Mouse (Mus musculus) A20 (cell line): ENCODE measurements around the gene Rcor2.

ENCODE experiments used
- DNase-seq: peaks from one replicate; pipeline ENCODE4 v3.0.0-alpha.2; 2011; ENCODE audit warnings: low read depth, low spot score

Rcor2 gene

DNA sequence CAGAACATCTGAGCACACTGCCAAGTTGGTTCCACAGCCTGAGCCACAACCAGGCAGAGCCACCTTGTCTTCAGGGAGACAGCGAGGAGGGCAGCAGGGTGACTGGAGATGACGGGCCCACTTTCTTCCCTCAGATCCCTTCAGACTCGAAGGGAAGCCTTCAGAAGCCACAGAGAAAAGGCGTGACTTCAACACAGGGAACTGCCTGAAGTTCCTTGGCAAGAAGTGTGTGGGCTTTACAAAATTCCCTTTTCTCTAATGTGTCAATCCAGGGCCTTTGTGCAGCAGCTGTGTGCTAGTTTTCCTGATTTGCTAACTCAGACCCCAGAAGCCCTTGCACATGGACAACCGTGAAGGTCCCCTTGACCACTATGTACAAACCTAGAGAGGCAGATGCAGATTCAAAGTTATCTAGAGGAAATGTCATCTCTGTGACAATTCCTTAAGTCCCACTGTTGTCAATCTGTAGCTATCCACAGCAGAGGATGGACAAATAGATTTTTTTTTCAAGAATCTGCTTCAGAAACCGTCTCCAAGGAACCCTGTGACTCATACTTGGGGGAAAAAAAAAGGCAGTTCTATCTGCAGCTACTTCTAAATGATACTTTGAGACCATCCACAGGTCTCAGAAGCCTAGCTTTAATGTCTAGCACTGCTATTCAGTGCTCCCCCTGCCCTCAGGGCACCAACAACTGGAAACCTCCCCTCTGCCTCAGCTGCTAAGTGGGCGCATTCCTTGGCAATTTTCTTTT, 25.0 kb downstream of the Rcor2 start:
- no peak for DNase-seq

DNA sequence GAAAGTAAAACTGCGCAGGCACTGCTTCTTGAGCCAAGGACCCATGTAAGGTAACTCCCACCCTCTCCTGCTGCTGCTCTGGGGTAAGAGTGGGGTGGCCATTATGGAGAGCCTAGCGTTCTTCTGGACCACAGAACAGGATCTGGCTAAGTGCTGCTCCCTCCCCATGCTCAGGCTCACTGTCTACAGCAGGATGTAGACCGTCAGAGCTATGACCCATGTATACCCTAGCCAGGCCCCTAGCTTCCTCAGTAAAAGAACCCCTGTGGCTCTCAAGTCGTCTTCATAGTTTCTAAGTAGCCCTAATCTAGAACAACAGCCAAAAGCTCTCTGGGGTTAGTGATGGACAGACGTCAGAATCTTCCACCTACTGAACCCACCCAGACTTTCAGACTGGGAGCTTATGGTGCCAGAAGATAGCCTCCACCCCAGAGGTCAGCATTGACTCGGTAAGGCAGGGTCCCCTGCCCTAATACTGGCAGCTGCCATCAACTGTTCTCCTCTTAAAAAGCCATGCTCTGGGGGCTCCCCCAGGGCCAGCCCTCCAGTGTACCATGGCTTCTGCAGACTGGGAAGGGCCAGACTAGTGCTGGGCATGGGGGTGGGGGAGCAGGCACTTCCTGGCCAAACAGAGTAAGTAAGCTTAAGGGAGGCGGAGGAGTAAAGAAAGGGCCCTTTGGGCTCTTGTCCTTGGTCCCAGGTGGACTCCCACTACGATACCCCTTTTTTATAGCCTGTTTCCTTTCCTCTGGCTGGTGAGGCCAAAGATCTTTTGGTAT, 27.2 kb downstream of the Rcor2 start:
- DNase-seq = no peak

DNA sequence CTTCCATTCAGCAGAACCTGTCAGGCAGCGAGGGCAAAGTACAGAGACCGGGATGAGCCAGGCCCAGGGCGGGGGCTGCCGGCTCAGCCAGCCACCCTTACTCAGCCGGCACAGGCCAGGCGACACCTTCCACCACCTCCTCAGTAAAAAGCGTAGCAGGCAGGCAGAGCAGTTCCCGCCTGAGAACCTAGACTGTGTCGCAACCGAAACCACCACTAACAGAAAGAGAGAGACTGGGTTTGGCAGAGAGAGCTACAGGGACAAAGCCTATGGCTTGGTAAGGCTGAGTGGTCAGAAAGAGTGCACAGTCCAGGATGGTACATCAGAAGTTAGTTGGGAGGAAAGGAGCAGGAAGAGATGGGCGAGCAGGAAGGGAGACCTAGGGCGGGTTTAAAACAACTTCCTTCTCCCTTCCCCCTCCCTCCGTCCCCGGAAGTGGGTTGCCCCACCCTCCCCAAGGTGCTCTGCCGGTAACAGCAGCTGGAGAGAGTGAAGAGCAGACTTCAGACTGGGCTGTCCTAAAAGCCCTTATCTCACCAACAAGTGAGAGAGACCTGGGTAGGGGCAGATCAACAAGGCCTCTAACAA, 28.0 kb downstream of the Rcor2 start:
- peak; percentile 87 for DNase-seq

DNA sequence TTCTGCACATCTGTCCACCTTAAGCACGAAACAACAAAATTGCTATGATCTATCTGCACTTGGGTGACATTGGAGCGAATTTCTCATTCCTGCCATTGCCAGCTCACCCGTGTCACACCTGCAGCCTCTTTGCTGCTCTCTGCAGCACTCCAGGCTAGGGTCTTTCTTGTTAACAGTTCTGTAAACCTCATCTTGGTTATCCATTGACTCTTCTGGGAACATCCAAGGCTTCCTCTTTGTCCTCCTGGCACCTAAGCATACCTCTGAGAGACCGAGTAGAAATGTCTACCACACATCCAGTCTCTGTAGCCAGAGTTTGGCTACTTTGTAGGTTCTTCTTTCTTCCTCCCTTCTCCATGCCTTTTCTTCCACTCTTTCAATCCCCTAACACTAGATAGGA, 28.8 kb downstream of the Rcor2 start:
- DNase-seq = no peak

DNA sequence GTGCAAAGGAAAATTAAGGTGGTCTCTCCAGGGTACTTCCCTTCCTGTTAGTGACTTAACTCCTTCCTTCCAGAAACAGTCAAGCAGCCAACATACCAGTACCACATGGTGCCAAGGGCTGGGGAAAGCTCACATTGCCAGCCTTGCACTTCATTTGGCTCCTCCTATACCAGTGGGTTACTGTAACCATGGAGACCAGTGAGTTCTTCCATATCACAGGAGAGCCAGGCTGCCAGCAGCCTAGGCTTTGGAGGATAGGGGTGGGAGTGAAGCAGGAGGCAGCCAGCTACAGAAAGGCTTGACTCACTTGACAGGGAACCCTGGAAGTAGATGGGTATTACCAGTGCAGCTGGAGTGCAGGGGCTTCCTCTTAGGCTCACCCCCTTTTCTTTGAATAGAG, 31.9 kb downstream of the Rcor2 start:
- no peak for DNase-seq

DNA sequence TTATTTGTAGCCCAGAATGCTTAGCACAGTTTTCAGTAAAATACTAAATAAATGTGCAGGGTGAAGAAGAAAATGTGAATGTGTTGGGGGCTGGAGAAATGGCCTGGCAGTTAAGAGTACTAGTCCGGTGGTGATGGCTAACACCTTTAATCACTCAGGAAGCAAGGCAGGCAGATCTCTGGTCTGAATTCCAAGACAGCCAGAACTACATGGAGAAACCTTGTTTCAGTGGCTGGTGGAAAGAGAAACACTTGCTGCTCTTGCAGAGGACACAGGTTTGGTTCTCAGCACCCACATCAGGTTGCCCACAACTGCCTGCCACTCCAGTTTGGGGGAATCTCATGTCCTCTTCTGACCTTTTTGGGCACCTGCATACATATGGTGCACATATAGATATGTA, 33.0 kb downstream of the Rcor2 start:
- no peak for DNase-seq

DNA sequence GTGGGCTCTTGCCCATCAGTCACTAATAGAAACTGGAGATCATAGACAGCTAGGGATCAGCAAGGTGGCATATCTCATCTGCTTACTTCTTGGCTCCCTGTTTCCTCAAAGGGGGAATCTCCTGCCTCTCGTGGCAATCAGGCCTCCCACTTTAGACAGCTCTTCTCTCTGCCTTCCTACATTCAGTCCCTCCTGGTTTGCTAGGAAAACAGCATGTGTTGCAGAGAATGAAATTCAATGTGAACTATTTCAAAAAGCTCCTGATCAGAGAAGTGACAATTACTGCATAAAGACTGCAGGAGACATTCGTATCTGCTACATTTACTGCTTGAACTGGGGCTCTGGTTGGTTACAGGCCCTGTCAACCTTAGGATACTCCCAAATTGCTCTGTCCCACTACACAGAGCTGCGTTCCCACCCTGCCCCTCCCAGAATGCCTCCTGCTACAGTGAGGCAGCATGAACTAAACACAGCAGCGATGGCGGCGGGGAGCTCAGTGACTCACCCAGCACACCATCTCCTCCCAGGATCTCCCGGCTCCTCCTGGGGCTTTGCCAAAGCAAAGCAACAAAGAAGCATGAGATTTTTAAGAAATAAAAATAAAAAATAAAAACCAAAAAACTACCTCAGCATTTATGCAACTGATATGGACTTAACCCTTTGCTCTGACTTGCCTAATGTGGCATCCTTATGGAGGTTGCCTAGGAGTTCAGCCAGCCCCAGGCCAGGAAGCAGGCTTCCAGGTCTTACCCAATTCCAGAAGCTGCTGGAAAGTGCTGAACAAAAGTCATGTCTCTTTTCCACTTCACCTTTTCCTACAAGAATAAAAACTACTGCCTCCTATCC, 34.7 kb downstream of the Rcor2 start:
- no peak for DNase-seq

DNA sequence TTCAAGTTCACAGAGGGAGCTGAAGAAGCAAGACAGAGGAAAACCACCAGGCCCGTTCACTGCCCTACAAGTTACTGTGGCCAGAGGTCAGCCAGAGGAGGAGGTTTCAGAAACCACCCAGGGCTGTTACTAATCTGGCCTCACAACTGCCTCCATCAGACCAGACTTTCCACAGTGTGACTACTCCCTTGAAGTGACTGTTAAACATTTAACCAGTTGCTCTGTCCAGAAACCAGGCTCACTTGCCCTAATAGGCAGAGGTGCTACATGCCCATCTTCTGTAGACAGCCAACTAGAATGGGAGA, 35.3 kb downstream of the Rcor2 start:
- no peak for DNase-seq

DNA sequence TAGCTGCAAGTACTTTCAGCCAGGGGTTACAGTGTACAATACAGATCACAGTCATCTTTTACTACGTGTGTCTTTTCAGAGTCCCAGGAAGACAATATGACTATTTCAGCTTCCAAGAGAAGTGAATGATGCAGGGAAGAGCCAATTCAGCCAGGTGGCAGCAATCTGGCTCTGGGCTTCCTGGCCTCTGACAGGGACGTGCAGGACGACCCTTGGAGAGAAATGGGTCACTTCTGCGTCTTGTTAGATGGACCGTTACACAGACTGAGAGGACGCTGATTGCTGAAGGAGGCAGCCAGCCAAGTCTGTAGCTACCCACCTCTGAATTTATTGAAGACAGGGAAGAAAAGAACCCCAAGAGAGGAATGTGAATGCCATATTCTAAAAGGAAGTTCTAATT, 36.7 kb downstream of the Rcor2 start:
- DNase-seq = no peak

DNA sequence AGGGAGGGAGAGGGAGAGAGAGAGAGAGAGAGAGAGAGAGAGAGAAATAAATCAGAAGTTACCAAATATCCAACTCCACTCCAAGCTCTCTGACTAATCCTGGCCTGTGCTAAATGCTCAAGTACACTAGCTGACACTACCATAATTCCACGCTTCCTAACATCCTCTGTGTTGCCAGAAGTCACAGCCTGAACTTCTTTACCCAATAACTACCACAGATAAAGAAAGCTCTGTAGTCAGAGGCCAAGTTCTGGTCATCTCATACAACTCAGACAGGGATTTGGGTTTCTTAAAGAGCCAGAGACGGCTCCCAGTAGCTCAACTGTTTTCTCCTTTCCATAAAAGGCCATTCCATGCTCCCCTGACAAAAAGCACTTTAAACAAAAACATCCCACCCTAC, 37.7 kb downstream of the Rcor2 start:
- no peak for DNase-seq

DNA sequence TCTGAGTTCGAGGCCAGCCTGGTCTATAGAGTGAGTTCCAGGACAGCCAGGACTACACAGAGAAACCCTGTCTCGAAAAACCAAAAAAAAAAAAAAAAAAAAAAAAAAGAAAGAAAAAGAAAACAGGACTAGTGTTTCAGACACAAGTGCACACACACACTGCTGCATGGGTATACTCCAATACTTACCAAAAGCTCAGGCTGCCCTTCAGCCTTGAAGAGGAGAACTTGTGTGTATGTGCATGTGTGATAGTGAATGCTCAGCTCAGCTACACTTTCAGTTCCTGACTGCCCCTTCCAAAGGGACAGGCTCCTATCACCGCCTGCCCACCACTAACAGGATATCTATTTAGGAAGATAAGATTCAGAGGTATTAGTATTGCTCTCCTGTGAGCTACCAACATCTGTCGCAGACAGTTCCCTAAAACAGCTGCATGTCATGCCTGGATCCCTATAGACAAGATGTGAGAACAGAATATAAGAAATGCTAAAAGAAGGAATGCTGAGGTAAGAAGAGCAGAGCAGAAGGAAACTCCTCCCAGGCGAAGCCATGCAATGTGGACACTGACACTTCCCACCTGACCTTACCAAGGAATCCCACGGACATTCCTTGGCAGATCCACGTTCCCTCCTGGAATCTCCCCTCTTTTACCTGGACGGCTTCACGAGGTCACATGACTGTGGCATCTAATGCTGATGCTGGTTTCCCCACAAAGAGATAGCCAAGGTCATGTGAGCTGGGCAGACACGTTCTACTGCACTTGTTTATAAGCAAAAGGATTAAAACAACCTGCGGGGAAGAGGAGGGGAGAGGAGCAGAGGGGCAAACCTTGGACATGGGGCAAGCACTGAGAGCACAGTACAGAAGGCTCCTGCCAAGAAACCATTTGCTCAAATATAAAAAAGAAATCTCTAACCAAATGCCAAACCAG, 38.5 kb downstream of the Rcor2 start:
- no peak for DNase-seq

DNA sequence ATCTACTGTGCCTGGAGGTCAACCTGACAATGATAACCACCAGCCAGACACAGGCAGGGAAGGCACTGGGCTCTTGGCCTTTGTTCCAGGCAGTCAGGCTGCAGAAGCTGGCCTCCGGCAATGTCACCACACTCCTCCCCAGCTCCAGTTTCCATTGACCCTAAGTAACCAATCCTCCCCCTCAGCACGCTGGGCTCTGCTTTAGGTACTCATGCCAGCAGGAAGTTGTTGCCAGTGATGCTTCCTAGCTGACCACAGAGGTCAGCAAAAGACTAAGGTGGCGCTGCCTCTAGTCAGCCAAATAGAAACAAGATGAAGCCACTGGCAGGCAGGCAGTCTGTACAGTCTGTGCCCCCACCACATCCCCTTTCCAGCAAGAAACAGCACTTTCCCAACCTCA, 39.8 kb downstream of the Rcor2 start:
- DNase-seq = no peak

DNA sequence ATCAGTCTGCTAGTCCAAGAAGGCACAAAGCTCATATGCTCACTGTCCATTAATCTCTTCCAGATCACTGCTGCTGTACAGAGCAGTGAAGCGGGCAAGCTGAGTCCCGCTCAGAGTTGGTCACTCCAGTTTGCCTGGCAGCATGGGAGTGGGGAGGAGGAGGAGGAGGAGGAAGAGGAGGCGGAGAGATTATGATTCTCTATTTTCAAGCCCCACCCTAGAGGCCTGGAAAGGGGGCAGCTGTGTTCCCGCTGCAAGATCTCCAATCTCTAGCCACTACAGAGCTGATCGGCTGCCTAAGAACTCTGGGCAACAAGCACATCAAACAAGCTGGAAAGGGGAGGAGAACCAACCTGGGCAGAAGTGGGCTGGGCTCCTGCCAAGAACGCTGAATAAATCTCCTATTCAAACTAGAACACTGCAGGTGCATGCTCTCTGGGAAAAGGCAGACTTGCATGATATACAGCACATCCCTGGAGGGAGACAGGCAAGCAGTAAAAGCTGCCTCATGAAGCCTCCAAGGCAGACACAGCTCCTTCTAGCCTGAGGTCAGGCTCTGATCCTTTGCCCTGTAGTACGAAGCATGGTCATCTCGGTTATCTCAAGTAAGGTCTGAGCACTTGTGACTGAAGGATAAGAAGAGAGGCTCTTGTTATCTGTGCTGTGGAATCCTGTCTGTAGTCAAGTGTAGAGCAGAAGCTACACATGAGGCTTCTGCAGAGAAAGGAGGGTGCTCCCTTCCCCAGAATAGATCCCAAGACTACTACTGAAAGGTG, 41.1 kb downstream of the Rcor2 start:
- no peak for DNase-seq

DNA sequence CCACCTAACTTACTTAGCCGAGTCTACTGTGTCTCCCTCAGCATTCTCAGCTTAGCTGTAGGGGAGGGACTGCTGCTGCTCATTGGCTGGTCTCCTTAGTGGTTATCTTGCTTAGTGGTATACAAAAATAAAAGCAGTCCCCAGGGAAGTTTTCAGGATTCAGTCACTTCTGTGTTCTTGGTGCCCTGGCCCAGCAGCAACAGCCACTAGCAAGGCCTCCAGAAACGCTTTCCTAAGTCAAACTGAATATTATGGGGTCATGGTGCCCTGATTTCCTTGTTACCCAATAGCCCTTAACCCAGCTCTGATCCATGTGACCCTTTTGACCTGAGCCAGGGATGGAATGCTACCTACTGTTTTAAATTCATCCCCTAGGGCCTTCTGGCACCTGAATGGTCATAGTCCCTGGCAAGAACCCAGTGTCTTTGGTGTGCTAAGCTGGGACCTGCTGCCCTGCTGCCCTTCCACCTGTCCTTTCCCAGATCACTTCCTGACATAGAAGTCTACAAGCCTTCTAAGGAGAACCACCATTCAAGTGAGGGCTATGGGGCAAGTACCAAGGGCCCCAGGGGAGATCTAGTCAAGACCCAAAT, 42.7 kb downstream of the Rcor2 start:
- DNase-seq = no peak

DNA sequence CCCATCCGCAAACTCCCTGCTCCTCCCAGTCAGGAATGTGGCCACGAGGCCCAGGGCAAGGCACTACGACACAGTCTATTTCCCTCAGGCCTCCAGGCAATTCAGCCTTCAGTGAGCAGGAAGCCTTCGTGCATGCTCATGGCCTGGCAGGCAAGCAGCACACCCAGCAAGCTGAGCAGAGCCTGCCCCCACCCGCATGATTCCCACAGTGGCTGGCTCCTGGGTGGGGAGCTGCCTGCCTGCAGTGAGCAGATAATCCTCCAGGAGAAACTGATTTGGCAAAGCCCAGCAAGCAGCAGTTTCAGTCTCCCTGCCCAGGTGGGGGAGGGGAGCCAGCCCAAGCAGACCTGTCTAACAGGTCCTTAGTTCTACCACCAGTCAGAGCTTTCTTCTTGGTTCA, 43.6 kb downstream of the Rcor2 start:
- no peak for DNase-seq

DNA sequence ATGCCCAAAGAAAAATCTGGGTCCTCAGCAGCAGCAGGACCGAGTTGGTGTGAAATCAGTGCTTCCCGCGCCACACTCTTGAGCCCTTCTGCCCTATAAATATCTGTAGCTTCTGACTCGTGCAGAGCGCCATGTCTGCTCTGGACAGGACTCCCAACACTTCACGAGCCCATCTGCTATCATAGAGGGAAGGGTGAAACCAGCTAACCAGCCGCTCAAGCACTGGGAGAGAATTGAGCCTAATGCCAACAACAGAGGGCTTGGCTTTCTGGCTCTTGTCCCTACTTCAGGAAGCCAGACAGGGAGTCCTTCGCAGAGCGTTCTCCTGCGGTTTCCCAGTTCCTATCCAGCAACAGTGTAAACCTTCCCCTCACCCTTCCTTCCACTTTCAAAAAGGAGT, 44.2 kb downstream of the Rcor2 start:
- no peak for DNase-seq

DNA sequence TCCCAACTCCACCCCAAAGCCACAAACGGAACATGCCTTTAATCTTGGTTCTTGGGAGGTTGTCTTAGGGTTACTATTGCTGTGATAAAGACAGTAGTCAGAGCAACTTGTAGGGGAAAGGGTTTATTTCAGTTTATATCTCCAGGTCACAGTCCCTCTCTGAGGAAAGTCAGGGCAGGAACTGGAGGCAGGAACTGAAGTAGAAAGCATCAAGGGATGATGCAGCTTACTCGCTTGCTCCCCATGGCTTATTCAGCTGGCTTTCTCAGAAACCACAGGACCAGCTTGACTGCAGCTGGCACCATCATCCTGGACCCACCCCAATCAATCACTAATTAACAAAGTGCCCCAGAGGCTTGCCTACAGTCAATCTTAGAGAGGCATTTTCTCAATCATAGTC, 46.5 kb downstream of the Rcor2 start:
- DNase-seq = no peak

DNA sequence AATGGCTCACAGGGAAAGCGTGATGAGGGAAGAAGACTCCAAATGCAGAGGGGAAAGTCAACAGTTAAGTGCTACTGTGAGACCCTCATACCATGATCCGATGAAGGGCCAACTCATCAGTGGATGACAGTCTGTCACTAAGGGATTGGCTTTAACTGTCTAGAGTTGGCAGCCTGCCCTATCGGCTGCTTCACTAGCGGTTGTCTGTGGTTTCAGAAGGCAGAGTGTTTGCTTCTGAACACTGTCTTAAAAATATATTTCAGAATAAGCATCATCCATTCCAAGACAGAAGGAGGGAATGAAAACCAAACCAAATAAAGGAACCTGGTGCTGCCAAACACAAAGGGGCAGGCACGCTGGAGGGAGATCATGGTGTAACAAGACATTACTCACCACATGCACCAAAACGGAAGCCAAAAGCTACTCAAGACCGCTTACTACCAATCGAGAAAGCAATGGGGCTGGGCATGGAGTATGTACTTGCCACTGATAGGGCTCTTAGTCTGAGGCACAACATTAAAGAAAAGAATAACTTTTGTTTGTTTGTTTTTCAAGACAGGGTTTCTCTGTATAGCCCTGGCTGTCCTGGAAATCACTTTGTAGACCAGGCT, 48.0 kb downstream of the Rcor2 start:
- DNase-seq = no peak

DNA sequence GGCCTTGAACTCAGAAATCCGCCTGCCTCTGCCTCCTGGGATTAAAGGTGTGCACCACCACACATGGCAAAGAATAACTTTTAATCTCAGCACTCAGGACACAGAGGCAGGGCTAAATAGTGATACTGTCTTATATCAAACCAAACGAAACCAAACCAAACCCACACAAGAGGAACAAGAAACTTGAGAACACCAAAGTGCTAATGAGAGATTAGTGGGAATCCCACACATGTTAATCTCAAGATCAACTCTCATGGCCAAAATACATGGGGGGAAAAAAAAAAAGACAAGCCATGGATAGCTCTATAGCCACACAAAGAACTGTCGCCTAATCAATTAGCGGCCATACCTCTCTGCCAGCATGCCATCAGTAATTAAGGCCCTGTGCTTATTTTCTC, 48.5 kb downstream of the Rcor2 start:
- DNase-seq = no peak

DNA sequence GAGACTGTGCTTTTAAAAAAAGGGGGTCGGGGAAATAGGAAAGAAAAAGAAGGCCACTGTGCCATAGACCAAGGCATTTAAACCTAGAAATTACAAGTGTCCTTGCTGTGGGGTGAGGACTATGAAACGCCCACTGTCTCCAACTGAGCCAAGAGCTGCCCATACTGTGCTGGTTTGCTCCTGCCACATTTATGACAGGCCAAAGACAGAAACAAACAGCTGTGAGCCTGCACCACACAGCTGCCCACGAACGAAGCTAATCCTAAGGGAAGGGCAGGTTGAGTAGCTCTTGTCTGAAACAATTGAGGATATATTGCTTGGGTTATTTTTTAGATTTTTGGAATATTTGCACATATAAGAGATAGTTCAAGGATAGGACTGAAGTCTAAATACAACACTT, 49.7 kb downstream of the Rcor2 start:
- DNase-seq = no peak
